Mouse (Mus musculus): ENCODE data around the gene Stk39. TPM values are rescaled to one million over a fixed set of nuclear protein-coding genes. Genes with fewer than 3 reads are reported as not detected.

The Stk39 gene
- polyA plus RNA-seq, 1 experiment from 2014 or later = 20.0 TPM

DNA sequence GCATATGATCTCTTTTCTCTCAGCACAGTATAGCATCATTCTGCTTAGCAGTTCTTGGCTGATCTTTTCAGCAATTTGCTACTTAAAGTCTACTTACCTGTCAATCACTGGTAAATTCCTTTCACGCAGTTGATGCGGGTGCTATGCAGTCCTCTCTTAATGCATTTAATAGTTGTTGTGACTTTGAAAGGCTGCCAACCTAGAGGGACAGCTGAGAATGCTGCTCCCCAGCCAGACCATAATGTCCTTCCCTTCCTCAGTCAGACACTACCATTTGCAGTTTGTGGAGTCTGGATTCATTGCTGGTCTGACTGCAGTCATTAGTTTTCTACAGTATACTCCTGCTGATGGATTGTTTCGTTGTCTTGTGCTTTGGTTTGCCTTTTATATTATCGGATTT lies 277.6 kb downstream of the Stk39 start:
- no peak overlapping the region for H3K9ac ChIP-seq
- no peaks in the 10 kb centered on the region for H3K27me3 ChIP-seq
- H3K4me3 ChIP-seq (replicated peaks) = no peak overlapping the region
- 83% methylated on average over 4 of the region's 4 CpGs for WGBS
- H3K27ac ChIP-seq = no peak overlapping the region
- no peaks in the 10 kb centered on the region for H3K4me1 ChIP-seq
- no peak for ATAC-seq (replicated peaks; ENCODE audit: low FRiP score)
- no peaks in the 10 kb centered on the region for H3K36me3 ChIP-seq
- H3K4me2 ChIP-seq = no peak overlapping the region
- no peaks in the 10 kb centered on the region for H3K9me3 ChIP-seq (replicated peaks)

DNA sequence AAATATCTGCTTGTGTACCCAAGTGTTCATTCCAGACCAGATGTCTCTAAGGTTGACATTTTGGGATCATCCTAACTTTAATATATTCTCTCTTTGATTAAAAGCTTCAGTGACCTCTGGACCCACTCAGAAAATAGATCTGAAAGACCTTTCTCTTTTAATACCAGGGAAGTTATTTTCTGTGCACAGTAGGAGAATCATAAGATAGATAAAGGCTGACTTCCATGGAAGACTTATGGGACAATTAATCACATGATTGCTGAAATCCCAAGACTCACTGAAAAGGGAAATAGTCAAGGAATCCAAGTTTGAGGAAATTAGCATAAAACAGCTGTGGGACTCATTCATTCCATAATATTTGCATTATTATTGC lies 278.6 kb downstream of the Stk39 start:
- Histone ChIP-seq H3K27me3 (no peaks in the 10 kb centered on the region), H3K4me2 (no peak overlapping the region), H3K4me3 (replicated peaks) (no peak overlapping the region), H3K36me3 (no peaks in the 10 kb centered on the region), H3K9me3 (replicated peaks) (no peaks in the 10 kb centered on the region), H3K4me1 (no peaks in the 10 kb centered on the region), H3K27ac (no peak overlapping the region), H3K9ac (no peak overlapping the region)
- ATAC-seq (replicated peaks; ENCODE audit: low FRiP score) = no peak

DNA sequence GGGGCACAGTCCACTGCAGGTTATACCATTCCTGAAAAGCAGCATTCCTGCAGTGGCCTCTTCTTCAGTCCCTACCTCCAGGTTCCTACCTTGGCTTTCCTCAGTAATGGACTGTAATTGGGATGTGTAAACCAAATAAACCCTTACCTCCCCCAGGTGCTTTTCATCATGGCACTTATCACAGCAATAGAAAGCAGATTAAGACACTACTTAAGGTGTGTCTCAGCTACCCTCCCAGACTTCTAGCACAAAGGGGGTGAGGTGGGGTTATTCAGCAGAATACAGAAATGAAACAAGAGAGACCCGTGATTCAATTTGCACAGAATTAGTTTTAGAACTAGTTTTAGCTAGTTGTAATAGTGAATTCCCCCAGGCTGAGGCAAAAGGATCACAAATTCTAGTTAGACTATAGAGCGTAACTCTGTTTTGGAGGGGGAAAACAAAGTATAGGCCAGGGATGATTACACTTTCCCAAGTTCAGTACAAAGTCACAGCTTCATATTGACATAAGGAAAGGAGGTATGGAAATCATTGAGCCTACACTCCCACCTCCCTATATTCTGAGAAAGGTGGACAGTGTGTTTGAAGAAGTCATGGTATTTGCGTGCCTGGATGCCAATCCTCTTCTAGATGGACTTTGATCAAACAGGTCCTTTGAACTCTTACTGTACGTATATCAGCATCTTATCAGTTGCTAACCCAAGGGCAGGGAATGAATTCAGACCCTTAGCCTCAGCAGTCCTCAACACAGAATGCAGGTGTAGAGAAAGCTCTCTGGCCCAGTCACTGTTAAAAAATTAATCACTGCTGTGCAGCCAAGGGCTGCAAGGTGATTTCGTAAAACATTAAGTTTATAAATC lies 279.2 kb downstream of the Stk39 start:
- Histone ChIP-seq H3K27ac (no peak overlapping the region), H3K9me3 (replicated peaks) (no peaks in the 10 kb centered on the region), H3K4me2 (no peak overlapping the region), H3K4me3 (replicated peaks) (no peak overlapping the region), H3K36me3 (no peaks in the 10 kb centered on the region), H3K9ac (no peak overlapping the region), H3K4me1 (no peaks in the 10 kb centered on the region), H3K27me3 (no peaks in the 10 kb centered on the region)
- no peak for ATAC-seq (replicated peaks; ENCODE audit: low FRiP score)
- WGBS = 69% methylated on average over 5 of the region's 5 CpGs

DNA sequence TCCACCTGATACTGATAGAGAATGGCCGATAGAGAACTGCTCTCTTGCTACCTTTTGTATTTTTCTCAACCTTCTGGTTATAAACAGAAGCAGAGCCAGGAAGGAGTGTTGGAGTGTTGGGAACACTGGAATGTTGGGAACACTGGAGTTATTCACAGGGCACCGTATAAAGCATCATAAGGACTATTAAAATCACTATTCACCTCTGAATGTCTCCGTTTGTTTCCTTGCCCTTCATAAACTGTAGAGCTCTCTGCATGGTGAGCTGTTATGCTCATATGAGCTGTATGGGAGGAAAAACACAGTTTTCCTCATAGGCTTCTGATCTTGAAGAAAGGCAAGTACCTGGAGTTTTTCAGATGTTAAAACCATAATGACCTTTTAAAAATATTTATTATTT lies 295.6 kb downstream of the Stk39 start:
- H3K4me3 ChIP-seq (replicated peaks) = no peak overlapping the region
- H3K27ac ChIP-seq = no peak overlapping the region
- H3K4me2 ChIP-seq = no peak overlapping the region
- H3K9ac ChIP-seq = no peak overlapping the region
- no peaks in the 10 kb centered on the region for H3K36me3 ChIP-seq
- H3K27me3 ChIP-seq = no peaks in the 10 kb centered on the region
- no peaks in the 10 kb centered on the region for H3K9me3 ChIP-seq (replicated peaks)
- WGBS = 90% methylated on average over 3 of the region's 3 CpGs
- ATAC-seq (replicated peaks; ENCODE audit: low FRiP score) = no peak
- no peaks in the 10 kb centered on the region for H3K4me1 ChIP-seq

DNA sequence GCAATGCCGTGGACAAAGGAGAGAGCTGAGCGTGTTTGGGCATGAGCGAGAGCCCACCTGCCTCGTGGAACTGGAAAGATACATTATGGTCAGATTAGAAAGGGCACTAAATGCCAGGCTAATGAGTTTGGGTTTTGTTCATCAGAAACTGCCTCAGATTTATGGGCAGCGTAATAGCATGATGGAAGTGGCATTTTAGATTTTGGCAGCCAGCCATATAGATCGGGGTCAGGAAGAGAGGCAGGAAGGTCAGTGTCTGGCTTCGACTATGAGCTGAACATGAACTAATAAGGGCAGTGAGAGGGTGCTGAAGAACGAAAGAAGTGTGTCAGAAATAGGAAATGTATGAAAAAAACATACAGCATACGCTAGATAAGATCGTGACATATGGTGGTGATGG lies 300.8 kb downstream of the Stk39 start:
- H3K9ac ChIP-seq = no peak overlapping the region
- H3K4me1 ChIP-seq = no peaks in the 10 kb centered on the region
- no peaks in the 10 kb centered on the region for H3K36me3 ChIP-seq
- H3K27ac ChIP-seq = no peak overlapping the region
- H3K4me3 ChIP-seq (replicated peaks) = no peak overlapping the region
- no peaks in the 10 kb centered on the region for H3K9me3 ChIP-seq (replicated peaks)
- no peak overlapping the region for H3K4me2 ChIP-seq
- ATAC-seq (replicated peaks; ENCODE audit: low FRiP score) = no peak
- WGBS = 68% methylated on average over 10 of the region's 10 CpGs
- H3K27me3 ChIP-seq = no peaks in the 10 kb centered on the region

DNA sequence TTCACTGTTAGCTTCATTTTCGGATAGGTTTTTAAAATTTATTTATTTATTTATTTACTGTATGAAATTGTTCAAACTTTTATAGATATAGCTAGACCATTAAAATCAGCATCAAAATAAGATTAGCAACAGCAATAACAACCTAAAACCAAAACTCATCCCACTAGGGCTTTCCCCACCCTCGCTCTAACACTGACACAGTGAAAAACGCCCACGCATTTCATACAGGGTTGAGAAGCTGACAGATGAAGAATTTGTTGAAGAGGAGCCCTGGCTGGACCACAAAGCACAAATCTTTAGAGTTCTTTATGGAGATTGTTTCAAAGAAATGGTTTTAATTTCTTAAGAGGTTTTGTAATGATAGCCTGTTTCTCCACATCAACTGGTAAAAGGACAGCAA lies 310.1 kb downstream of the Stk39 start:
- Histone ChIP-seq H3K4me3 (replicated peaks) (no peak overlapping the region), H3K27ac (no peak overlapping the region), H3K36me3 (no peaks in the 10 kb centered on the region), H3K27me3 (no peaks in the 10 kb centered on the region), H3K4me2 (no peak overlapping the region), H3K9ac (no peak overlapping the region), H3K4me1 (no peaks in the 10 kb centered on the region), H3K9me3 (replicated peaks) (no peaks in the 10 kb centered on the region)
- WGBS = 76% methylated on average over 4 of the region's 4 CpGs
- ATAC-seq (replicated peaks; ENCODE audit: low FRiP score) = no peak

DNA sequence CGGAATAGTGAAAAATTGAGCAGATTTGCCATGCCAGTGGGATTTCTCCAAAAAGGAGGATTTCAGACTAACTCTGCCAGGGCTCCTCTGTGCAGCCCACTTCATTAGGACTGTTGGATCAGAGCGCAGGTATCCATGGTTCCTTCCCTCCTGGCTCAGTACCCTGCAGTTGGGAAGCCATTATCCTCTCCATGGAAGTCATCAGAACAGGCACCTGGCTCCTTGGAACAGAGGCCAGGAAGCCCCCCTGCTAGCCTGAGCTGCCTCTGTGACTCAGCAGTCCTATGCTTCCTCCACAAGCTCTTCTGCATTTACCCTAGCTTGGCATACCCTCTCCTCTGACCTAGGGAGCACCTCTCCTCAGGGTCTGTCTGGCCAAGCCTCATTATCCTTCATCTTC lies 311.5 kb downstream of the Stk39 start:
- H3K9ac ChIP-seq = no peak overlapping the region
- H3K9me3 ChIP-seq (replicated peaks) = no peaks in the 10 kb centered on the region
- H3K27me3 ChIP-seq = no peaks in the 10 kb centered on the region
- H3K4me3 ChIP-seq (replicated peaks) = no peak overlapping the region
- ATAC-seq (replicated peaks; ENCODE audit: low FRiP score) = no peak
- no peak overlapping the region for H3K4me2 ChIP-seq
- H3K4me1 ChIP-seq = no peaks in the 10 kb centered on the region
- H3K36me3 ChIP-seq = no peaks in the 10 kb centered on the region
- H3K27ac ChIP-seq = no peak overlapping the region
- 96% methylated on average over 2 of the region's 2 CpGs for whole genome bisulfite sequencing

Other genes starting within 250 kb of the Stk39 start
- gene 4933409G03Rik, start 110.1 kb upstream of the Stk39 start, polyA plus RNA-seq (2015; fragmentation: Nextera tagmentation; extraction: Ambion mirVana) = not detected in 2 replicates
- not detected in 2 replicates for gene 4932414N04Rik, start 184.2 kb upstream of the Stk39 start, polyA plus RNA-seq (2015; fragmentation: Nextera tagmentation; extraction: Ambion mirVana)